Mouse (Mus musculus) ES-E14 (cell line): ENCODE data around the gene Exoc3l. TPM values are rescaled to one million over a fixed set of nuclear protein-coding genes. Genes with fewer than 3 reads are reported as not detected.

ENCODE experiments used
- DNase-seq: peaks from one replicate; pipeline ENCODE4 v3.0.0-alpha.2; 2013; ENCODE audit warnings: low read depth, low spot score
- H3K27ac ChIP-seq: 2 replicates; pipeline ENCODE4 v1.5.1; 2012; ENCODE audit warnings: low read depth, mild to moderate bottlenecking, low read length, moderate library complexity, mixed read lengths; ENCODE audit not compliant: poor library complexity, insufficient read depth, severe bottlenecking
- H3K36me3 ChIP-seq: 2 replicates; pipeline ENCODE4 v1.6.1; 2012; ENCODE audit warnings: mild to moderate bottlenecking, low read length, moderate library complexity, mixed read lengths; ENCODE audit not compliant: control insufficient read depth, poor library complexity, insufficient read depth, severe bottlenecking
- H3K4me1 ChIP-seq, 2 experiments: fragments of 150-350 bp in 1 of 2; sonication (generic) in 1 of 2; 2 replicates each; pipeline ENCODE4 v1.6.1; 2012; ENCODE audit warnings: low read length in 2 of 2, mild to moderate bottlenecking in 1 of 2, mixed read lengths in 1 of 2; ENCODE audit not compliant: control insufficient read depth in 2 of 2, insufficient read depth in 2 of 2, poor library complexity in 1 of 2
- H3K4me3 ChIP-seq, 2 experiments: fragments of 150-350 bp in 1 of 2; sonication (generic) in 1 of 2; 2 replicates each; pipeline ENCODE4 v1.5.1; 2012; ENCODE audit warnings: low read length in 2 of 2, low read depth in 1 of 2, mild to moderate bottlenecking in 1 of 2, mixed read lengths in 1 of 2; ENCODE audit not compliant: insufficient read depth in 1 of 2, poor library complexity in 1 of 2, severe bottlenecking in 1 of 2
- H3K9ac ChIP-seq: 2 replicates; pipeline ENCODE4 v1.6.1; 2012; ENCODE audit warnings: low read depth, mild to moderate bottlenecking, low read length, mixed read lengths; ENCODE audit not compliant: poor library complexity, insufficient read depth, severe bottlenecking
- H3K9me3 ChIP-seq: fragments of 150-350 bp; sonication (generic); 2 replicates; pipeline ENCODE4 v1.6.1; 2012; ENCODE audit warnings: low read depth, mild to moderate bottlenecking, low read length; ENCODE audit not compliant: control insufficient read depth, insufficient read depth
- CHD2 ChIP-seq: IDR thresholded peaks from 2 replicates; pipeline ENCODE4 v1.6.1; 2014; ENCODE audit warnings: mild to moderate bottlenecking, low read depth, low read length, inconsistent platforms
- HCFC1 ChIP-seq: IDR thresholded peaks from 2 replicates; pipeline ENCODE4 v1.6.1; 2012; ENCODE audit warnings: low read length, inconsistent platforms, borderline replicate concordance; ENCODE audit not compliant: insufficient read depth
- MAFK ChIP-seq: IDR thresholded peaks from 2 replicates; pipeline ENCODE4 v1.6.1; 2014; ENCODE audit warnings: mild to moderate bottlenecking, low read depth, low read length, inconsistent platforms; ENCODE audit not compliant: insufficient read depth
- ZC3H11A ChIP-seq: IDR thresholded peaks from 2 replicates; pipeline ENCODE4 v1.6.1; 2012; ENCODE audit warnings: low read depth, mild to moderate bottlenecking, inconsistent platforms, low read length, borderline replicate concordance
- ZNF384 ChIP-seq: IDR thresholded peaks from 2 replicates; pipeline ENCODE4 v1.6.1; 2012; ENCODE audit warnings: low read depth, low read length, inconsistent platforms
- in situ Hi-C, 2 experiments: fragments of 600-800 bp; cut with MboI; formaldehyde crosslinking; loops; one replicate each; pipeline ENCODE4 v1.15.1; 2025; ENCODE audit warnings: low sequenced_read_pairs in 2 of 2, inconsistent platforms in 1 of 2; ENCODE audit not compliant: unreplicated experiment in 2 of 2
- total RNA-seq: library from RNA; depleted of rRNA; stranded (reverse); fragments of 300-350 nt; gene quantifications from 2 replicates; pipeline ENCODE4 v1.2.3, GENCODE M21; 2012

Exoc3l gene
- total RNA-seq, 1 experiment = 22.0 TPM

DNA sequence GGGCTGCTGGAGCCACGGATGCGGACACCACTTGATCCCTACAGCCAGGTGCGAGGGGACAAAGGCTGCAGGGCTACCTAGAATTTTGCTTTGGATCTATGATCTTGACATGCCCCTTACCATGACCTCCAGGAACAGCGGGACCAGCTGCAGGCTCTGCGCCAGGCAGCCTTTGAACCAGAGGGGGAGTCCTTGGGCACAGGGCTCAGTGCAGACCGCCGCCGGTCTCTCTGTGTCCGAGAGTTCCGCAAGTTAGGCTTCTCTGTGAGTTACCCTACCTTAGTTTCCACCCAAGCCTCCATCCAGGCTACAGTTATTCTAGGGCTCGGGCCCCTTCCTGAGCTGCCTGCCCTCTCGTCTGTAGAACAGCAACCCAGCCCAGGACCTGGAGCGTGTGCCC lies 11.8 kb upstream of the Exoc3l start:
- H3K36me3 ChIP-seq = peaks cover 38% of the 10 kb centered on the region

DNA sequence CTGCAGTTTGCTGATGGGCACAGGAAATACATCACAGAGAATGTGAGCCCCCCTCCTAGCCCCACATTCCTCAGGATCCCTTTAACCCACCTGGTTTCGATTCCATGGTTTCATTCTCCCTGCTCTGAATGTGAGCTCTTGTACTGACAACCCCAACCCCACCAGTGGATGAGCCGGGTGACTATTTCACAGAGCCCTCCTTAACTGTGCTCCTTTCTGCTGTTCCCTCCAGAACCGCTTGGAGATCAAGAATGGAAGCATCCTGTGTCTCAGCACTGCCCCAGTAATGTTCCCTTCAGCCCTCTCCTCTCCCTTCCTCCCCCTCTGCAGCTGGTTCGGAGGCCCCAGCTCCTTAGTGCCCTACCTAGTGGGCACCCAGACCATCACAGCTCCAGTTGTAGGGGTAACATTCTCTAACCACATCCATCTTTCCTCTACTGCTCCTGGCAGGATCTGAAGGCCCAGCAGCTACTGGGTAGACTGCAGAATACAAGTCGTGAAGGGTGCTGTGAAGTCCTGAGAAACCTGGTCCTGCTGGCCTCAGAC lies 10.3 kb upstream of the Exoc3l start:
- TF ChIP-seq HCFC1 = no peak
- no peak for TF ChIP-seq ZNF384
- no peak for TF ChIP-seq CHD2
- TF ChIP-seq MAFK = no peak
- no peak for TF ChIP-seq ZC3H11A
- peaks cover 49% of the 10 kb centered on the region for H3K36me3 ChIP-seq
- H3K27ac ChIP-seq = no peak overlapping the region
- no peaks in the 10 kb centered on the region for H3K9me3 ChIP-seq
- H3K9ac ChIP-seq = peak overlapping the region; percentile 78
- in situ Hi-C loops = no loop called here
- no peak for DNase-seq
- H3K4me3 ChIP-seq = peak overlapping the region; percentile 71 to 81; a peak in 2 of 4 replicates
- H3K4me1 ChIP-seq = peaks cover 0 to 15% of the 10 kb centered on the region in 2 experiments; a peak in 2 of 4 replicates

More for the DNA sequence above, 11.8 kb upstream of the Exoc3l start:
- Histone ChIP-seq H3K27ac (no peak overlapping the region), H3K4me3 (no peak overlapping the region), H3K4me1 (peaks cover 0 to 15% of the 10 kb centered on the region in 2 experiments; a peak in 2 of 4 replicates), H3K9me3 (no peaks in the 10 kb centered on the region), H3K9ac (no peak overlapping the region)
- in situ Hi-C loops = no loop called here
- no peak for DNase-seq
- TF ChIP-seq HCFC1 (no peak), MAFK (no peak), CHD2 (no peak), ZNF384 (no peak), ZC3H11A (no peak)

DNA sequence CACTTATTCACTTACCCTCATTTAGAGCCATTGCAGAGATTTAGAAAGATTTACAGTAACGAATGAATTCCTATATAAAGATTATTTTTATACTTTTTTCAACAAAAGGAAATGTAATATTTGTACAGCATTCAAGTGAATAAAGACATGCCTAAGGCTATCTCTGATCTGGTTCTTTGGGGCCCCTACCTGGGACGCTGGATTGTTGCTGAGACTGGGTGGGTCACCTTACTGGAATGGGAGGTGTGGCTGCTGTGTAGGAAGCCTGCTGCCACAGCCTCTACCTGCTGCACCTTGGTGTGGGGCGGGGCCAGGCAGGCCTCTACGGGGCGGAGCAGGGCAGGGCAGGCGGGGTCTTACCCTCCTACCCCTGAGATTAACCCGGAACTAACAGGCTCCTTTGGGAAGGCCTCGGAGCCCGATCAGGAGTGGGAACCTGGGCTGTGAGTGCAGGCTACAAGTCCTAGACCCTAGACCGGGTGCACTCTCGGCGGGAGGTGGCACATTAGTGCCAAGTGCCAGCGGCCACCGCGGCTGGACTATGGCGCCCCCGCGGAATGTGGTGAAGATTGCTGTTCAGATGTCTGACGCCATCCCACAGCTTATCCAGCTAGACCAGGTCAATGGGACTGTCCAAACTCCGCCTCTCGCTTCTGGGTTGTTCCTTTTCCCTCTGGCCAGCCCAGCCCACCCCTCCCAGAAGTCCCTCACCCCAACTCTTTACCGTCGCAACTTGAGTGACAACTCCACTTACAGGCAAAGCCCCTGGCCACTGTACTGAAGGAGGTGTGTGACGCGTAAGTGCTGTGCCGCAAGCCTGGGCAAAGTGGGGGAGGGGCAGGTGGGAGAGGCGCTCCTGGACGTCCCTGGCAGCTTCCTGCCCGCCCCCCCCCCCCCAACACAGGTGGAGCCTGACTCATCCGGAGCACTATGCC lies 9.6 kb upstream of the Exoc3l start, which contains the start of gene Elmo3:
Gene Elmo3, plus strand, starts transcription at position 391 of the 935 bp plus-strand sequence.
- TF ChIP-seq MAFK (no peak), ZC3H11A (no peak), HCFC1 (0 out of 2 replicates have a peak, but pooled peaks have one; percentile 32), CHD2 (no peak; the same call in 1 of the 2 replicates), ZNF384 (no peak)
- H3K36me3 ChIP-seq = peaks cover 55% of the 10 kb centered on the region
- peak within 1 kb of the TSS; percentile 54 for H3K27ac ChIP-seq
- in situ Hi-C loops = no loop called here
- H3K9me3 ChIP-seq = no peaks in the 10 kb centered on the region
- peak within 1 kb of the TSS; percentile 71 to 81 for H3K4me3 ChIP-seq
- H3K4me1 ChIP-seq = peaks cover 0 to 15% of the 10 kb centered on the region in 2 experiments; a peak in 2 of 4 replicates
- H3K9ac ChIP-seq = peak within 1 kb of the TSS; percentile 78
- DNase-seq = no peak

DNA sequence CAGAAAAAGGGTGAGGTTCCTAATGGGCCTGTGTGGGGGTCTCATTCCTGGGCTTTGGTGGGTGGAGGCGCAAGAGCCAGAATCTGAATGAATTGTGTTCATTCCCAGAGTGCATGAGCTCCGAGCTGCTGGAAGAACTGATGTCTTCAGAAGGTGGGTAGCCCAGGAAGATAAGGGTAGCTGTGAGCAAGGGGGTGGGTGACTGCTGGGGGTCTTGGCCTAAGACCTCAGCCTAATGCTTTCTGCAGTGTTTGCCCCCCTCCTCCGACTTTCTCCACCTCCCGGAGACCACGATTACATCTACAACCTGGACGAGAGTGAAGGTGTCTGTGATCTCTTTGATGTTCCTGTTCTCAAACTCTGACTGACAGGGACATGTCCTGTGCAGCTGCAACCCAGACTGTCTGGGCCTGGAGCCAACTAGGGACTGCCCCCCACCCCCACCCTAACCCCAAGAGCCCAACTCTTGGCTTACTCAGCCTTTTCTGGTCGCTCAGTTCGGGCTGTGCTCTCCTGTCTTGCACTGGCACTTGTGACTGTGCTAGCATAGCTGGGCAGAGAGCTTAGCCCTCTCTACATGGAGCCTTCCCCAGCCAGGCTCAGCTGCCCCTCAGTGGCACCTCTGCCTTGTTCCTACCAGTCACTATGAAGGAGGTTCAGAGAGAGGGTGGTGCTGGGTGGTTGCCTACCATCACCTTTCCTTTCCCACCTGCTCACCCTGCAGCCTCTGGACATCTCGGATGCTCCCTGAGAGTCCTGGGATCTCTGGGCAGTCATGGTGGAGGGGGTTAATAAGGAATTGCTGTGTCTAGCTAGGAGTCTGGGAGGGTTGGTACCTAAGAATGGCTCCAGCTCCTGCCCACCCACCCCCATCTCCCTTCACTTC lies 8.7 kb upstream of the Exoc3l start:
- Histone ChIP-seq H3K4me1 (peaks cover 0 to 18% of the 10 kb centered on the region in 2 experiments; a peak in 2 of 4 replicates), H3K36me3 (peaks cover 62% of the 10 kb centered on the region), H3K9ac (no peak overlapping the region), H3K4me3 (no peak overlapping the region), H3K9me3 (no peaks in the 10 kb centered on the region), H3K27ac (peak overlapping the region; percentile 47; the same call in 1 of the 2 replicates)
- no peak for TF ChIP-seq CHD2
- no peak for TF ChIP-seq HCFC1
- no peak for TF ChIP-seq ZNF384
- TF ChIP-seq MAFK = no peak
- no peak for TF ChIP-seq ZC3H11A
- no peak for DNase-seq
- in situ Hi-C loops = no loop called here
